Mouse (Mus musculus) ES-E14 (cell line): Measurements from ENCODE around the gene Tsfm.

Source experiments
- HCFC1 ChIP-seq: IDR thresholded peaks from 2 replicates; pipeline ENCODE4 v1.6.1; 2012; ENCODE audit warnings: low read length, inconsistent platforms, borderline replicate concordance; ENCODE audit not compliant: insufficient read depth
- MAFK ChIP-seq: IDR thresholded peaks from 2 replicates; pipeline ENCODE4 v1.6.1; 2014; ENCODE audit warnings: mild to moderate bottlenecking, low read depth, low read length, inconsistent platforms; ENCODE audit not compliant: insufficient read depth
- ZNF384 ChIP-seq: IDR thresholded peaks from 2 replicates; pipeline ENCODE4 v1.6.1; 2012; ENCODE audit warnings: low read depth, low read length, inconsistent platforms

DNA sequence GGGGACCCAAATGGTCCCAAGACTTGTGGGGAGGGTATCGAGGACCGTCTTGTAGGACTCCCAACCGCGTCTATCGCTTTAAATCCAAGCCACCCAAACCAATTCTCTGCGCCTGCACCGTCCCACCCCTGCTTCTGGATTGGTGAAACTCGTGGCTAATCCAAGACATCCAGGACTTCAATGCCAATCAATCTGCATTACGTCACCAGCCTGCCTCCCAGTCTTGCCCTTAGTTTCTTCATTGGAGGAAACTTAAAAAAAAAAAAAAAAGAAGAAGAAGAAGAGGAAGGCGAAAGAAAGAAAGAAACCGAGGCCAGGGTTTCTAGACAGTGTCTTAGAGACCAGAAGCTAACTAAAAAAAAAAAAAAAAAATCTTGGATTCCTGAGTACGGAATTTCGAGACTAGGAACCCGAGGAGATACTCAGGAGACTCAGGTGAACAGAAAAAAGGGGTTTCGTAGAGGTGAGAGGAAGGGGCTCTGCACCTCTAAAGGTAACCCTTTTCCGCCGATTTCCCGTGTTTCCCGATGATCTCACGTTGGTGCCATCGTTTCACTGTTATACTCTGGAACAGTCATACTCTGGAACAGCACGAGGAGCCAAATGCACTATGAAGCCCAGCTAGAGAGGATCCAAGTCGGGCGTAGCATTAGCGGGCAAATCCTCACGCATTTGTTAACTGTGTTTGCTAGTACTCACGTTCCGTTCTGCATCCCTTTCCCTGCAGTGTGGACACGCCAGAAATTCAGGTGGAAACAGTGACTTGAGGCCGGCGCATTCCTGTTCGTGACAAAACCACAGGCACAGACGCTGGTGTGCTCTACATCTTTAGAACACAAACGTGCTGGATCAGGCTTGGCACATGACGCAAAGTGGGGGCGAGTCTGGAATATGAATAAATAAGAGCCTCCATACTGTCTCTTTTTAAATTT is 39.8 kb upstream of the Tsfm start, which contains the start of gene Tspan31:
- no peak for TF ChIP-seq MAFK
- 0 out of 2 replicates have a peak, but pooled peaks have one; percentile 55 for TF ChIP-seq HCFC1
- TF ChIP-seq ZNF384 = peak; percentile 95
